Mouse (Mus musculus): ENCODE results near the gene Mpzl2. TPM values are rescaled to one million over a fixed set of nuclear protein-coding genes. Genes with fewer than 3 reads are reported as not detected.
"Not testable (repeated sequence)": the region's sequence is repeated elsewhere in the genome, so short reads cannot be mapped to it uniquely, and the experiment has no call there.

Gene Mpzl2
- polyA plus RNA-seq, 1 experiment: not detected

DNA sequence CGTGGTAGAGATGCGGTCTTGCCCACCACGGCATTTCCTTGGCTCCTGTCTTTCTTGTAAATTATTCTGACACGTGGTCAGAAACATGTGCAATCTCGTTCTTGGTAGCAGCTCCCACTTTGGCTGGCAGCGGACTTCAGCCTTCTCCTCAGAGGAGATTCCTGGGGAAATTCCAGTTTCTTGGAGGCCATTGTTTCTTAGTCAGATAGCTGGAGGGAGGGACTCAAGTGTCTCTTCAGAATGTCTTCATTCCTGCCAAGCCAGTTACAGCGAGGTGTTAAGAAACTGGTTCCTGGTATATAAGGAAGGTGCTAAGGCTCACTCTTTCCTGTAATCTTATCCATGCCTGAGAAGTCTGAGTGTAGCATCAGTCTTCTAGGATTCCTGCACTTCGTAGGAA, 12.2 kb upstream of the Mpzl2 start:
- H3K4me3 ChIP-seq (replicated peaks): no peak overlapping the region
- H3K9me3 ChIP-seq: no peaks in the 10 kb centered on the region
- no peaks in the 10 kb centered on the region for H3K4me1 ChIP-seq
- H3K27me3 ChIP-seq (replicated peaks): peaks cover 77% of the 10 kb centered on the region
- TF ChIP-seq FLI1 (IDR thresholded peaks at IDR 0.05; ENCODE audit: low read length): no peak
- H3K36me3 ChIP-seq (replicated peaks; ENCODE audit: low read length): no peaks in the 10 kb centered on the region

DNA sequence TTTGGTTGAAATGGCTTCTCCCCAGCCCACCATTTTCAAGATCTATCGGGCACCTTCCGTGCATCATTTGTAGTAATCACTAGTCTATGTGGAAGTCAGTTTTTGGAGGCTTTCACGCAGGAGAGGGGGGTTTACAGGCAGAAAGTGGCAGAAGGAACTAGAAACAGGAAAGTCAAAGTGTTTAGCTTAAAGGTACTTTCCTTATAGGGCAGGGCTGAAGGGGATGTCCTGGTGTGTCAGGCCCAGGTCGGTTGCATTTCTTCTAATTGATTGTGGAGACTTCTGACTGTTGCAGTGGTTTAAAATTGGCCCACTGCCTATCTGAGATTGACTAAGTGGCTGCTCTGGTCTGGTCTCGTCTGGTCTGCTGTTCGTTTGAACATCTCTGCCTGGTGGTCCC, 9.3 kb upstream of the Mpzl2 start:
- peaks cover 83% of the 10 kb centered on the region for H3K27me3 ChIP-seq (replicated peaks)
- H3K4me3 ChIP-seq (replicated peaks): no peak overlapping the region
- H3K36me3 ChIP-seq (replicated peaks; ENCODE audit: low read length): no peaks in the 10 kb centered on the region
- H3K4me1 ChIP-seq: no peaks in the 10 kb centered on the region
- H3K9me3 ChIP-seq: no peaks in the 10 kb centered on the region
- TF ChIP-seq GATA1 (IDR thresholded peaks at IDR 0.05; ENCODE audit: borderline replicate concordance, low read length) (no peak), FLI1 (IDR thresholded peaks at IDR 0.05; ENCODE audit: low read length) (no peak)

DNA sequence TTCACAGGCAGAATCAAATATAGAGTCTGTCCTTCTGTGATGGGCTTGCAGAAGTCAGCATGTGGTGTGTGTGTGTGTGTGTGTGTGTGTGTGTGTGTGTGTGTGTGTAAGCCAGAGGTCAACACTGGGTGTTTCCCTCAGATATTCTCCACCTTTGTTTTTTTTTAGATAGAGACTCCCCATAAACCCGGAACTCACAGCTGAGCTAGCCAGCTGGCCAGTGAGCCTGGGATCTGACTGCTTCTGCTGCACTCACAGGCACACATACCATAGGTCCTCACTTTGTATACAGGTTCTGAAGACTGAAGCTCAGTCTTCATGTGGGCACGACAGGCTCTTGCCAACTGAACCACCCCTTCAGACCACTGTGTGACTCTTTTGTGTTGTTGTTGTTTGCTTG, 7.3 kb upstream of the Mpzl2 start:
- H3K27me3 ChIP-seq (replicated peaks): peaks cover 76% of the 10 kb centered on the region
- no peaks in the 10 kb centered on the region for H3K4me1 ChIP-seq
- H3K36me3 ChIP-seq (replicated peaks; ENCODE audit: low read length): no peaks in the 10 kb centered on the region
- H3K4me3 ChIP-seq (replicated peaks): no peak overlapping the region
- no peaks in the 10 kb centered on the region for H3K9me3 ChIP-seq
- TF ChIP-seq FLI1 (IDR thresholded peaks at IDR 0.05; ENCODE audit: low read length): no peak
- no peak for TF ChIP-seq GATA1 (IDR thresholded peaks at IDR 0.05; ENCODE audit: borderline replicate concordance, low read length)

DNA sequence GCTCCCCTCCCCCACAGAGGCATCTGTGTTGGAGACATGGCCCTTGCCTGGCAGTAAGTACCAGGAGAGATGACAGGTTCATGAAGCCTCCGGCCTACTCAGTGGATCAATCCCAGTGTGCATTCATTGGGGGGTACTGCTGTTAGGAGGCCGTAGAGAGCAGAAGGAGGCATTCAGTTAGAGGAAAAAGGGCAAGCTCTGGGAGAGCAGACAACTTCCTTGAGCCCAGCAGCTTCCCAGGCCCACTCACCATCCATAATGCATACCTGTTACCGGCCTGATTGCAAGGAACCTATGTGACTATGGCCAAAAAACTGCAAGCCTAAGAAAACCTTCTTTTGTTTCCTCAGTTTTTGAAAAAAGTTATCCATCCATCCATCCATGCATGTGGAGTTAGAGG, 5.1 kb upstream of the Mpzl2 start:
- Histone ChIP-seq H3K27me3 (replicated peaks) (peaks cover 73% of the 10 kb centered on the region), H3K9me3 (no peaks in the 10 kb centered on the region), H3K4me1 (no peaks in the 10 kb centered on the region), H3K36me3 (replicated peaks; ENCODE audit: low read length) (no peaks in the 10 kb centered on the region), H3K4me3 (replicated peaks) (no peak overlapping the region)
- TF ChIP-seq GATA1 (IDR thresholded peaks at IDR 0.05; ENCODE audit: borderline replicate concordance, low read length) (no peak), FLI1 (IDR thresholded peaks at IDR 0.05; ENCODE audit: low read length) (no peak)

DNA sequence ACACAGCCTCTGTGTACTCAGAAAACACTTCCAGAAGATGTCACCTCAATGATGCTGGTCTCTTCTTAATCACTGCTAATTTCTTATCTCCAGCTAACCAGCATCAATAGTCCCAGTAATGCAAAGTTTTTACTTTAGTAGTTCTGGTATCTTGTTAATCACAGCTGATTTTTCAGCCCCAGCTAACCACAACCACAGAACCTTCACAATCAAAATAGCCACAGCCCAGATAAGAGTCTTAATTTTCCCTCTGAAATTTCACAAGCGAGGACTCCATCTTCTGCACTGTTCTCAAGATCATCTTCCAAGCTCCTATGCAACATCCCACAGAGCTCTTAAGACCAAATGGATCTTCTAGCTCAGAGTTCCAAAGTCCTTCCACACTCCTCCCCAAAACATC, 1.8 kb upstream of the Mpzl2 start:
- peaks cover 13% of the 10 kb centered on the region for H3K4me1 ChIP-seq
- H3K27me3 ChIP-seq (replicated peaks): peaks cover 80% of the 10 kb centered on the region
- H3K9me3 ChIP-seq; H3K4me3 ChIP-seq (replicated peaks); H3K36me3 ChIP-seq (replicated peaks; ENCODE audit: low read length): not testable (repeated sequence)

DNA sequence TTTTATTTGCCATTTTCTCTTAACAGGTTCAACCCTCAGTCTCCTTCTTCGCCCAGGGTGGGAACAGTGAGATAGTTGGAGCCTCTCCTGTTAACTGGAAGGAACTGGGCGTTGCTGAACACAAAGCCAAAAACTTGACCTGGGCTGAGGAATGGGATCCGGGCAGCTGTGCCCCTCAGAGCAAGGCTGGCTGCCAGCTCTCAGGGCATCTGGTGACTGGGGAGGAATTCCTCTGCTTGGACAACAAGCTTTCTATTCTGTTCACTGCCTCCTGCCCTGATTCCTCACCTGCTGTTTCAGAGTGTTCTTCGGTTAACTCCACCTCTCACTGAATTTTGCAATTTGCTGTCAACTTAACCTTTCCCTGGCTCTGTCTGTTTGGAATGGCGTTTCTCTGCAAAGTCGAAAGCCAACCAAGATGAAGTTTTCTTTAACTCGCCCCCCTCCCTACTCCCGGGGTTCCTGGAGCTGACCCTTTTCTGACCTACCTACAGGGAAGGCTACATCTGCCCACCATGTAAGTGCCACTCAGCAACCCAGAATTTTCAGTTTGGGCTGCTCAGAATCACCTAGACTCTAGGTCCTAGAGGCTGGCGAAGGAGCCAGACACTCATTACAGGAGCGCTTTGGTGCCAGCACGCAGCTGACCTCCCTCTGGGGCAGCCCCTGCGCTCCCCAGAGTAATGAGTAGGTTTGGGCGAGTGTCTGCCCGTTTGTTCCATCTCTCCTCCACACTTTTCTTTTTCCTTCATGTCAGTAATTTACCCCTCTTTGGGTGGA, 657 bp downstream of the Mpzl2 start:
- no peak overlapping the region for H3K4me3 ChIP-seq (replicated peaks)

DNA sequence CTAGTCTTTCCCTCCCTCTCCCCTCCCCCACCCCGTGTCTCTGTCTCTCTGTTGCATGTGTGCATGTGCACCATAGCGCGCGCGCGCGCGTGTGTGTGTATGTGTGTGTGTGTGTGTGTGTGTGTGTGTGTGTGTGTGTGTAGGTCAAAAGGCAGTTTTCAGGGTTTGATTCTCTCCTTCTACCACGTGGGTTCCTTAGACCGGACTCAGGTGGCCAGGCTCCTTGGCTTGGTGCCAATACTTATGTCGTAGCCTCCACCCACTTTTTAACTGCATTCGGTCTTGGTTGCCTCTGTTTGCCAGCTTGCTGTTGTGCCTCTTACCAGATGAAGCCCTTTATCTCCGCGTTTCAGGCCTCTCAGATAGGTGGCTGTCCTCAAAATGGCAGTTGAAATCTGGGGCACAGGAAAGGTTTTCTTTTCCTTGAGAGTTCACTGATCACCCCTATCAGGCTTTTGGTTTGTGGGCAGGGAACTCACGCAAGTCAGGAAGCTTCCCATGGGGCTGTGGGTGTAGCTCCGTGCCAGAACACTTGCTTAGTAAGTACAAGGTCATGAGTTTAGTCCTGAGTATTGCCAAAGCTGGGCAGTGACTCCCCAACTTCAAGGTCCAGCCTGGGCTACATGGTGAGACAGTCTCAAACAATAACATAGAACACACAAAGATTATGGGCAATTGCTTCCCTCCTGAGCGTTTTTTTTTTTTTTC, 1.7 kb downstream of the Mpzl2 start:
- no peaks in the 10 kb centered on the region for H3K9me3 ChIP-seq
- peaks cover 81% of the 10 kb centered on the region for H3K27me3 ChIP-seq (replicated peaks)
- no peaks in the 10 kb centered on the region for H3K36me3 ChIP-seq (replicated peaks; ENCODE audit: low read length)
- peak overlapping the region; percentile 3 for H3K4me3 ChIP-seq (replicated peaks)
- TF ChIP-seq FLI1 (IDR thresholded peaks at IDR 0.05; ENCODE audit: low read length): no peak
- no peak for TF ChIP-seq GATA1 (IDR thresholded peaks at IDR 0.05; ENCODE audit: borderline replicate concordance, low read length)
- H3K4me1 ChIP-seq: peaks cover 17% of the 10 kb centered on the region

More for the DNA sequence above, 657 bp downstream of the Mpzl2 start:
- Histone ChIP-seq H3K4me1 (peaks cover 17% of the 10 kb centered on the region), H3K9me3 (no peaks in the 10 kb centered on the region), H3K36me3 (replicated peaks; ENCODE audit: low read length) (no peaks in the 10 kb centered on the region), H3K27me3 (replicated peaks) (peaks cover 88% of the 10 kb centered on the region)
- TF ChIP-seq FLI1 (IDR thresholded peaks at IDR 0.05; ENCODE audit: low read length): no peak
- no peak for TF ChIP-seq GATA1 (IDR thresholded peaks at IDR 0.05; ENCODE audit: borderline replicate concordance, low read length)

DNA sequence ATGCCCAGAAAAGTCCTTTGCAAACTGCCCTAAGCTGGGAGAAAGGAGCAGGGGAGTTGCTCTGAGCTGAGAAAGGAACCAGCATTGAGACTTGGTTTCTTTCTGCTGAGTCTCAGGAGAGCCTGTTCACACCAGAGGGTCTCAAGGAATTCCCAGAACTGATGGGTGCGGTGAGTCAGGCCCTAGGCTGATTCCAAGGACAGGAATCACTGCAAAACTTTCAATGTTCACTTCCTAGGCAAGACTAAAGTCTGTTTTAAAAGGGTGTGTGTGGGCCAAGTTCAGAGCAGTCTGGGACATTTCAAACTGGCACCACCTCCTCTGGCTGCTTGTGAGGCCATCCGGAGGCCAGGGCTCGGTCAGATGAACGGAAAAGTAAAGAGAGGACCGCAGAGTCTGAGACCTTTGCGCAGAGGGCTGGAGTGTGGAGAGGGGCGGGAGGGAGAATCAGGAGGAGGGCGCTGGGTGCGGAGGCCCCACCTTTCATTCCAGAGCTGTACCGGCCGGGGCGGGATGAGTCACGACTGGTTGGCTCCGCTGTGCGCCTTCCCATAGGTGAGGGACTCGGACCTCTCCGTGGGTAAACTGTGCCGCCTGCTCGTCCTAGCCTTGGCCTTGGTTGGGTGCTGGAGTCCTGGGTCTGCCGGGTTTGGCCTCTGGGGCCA, 2.6 kb downstream of the Mpzl2 start:
- H3K9me3 ChIP-seq: no peaks in the 10 kb centered on the region
- peaks cover 17% of the 10 kb centered on the region for H3K4me1 ChIP-seq
- peaks cover 83% of the 10 kb centered on the region for H3K27me3 ChIP-seq (replicated peaks)
- no peak overlapping the region for H3K4me3 ChIP-seq (replicated peaks)
- H3K36me3 ChIP-seq (replicated peaks; ENCODE audit: low read length): no peaks in the 10 kb centered on the region
- TF ChIP-seq GATA1 (IDR thresholded peaks at IDR 0.05; ENCODE audit: borderline replicate concordance, low read length) (no peak), FLI1 (IDR thresholded peaks at IDR 0.05; ENCODE audit: low read length) (no peak)

DNA sequence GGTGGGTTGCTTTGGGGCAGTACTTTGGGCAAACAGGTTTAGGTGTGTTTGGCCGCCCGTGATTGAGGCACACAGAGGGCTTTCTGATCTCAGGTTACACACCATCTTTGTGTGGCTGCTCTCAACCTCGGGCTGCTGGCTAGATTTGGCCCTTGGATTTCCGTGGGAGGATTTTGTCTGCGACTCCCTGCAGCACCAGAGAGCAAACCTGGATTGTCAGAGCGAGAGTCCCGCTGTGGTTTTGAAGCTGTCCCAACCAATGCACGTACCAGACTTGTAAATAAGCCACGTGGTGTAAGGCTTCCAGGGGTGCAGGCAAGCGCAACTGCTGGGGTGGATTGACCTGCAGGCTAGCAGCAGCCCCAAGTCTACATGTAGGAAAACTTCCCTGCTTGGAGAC, 3.3 kb downstream of the Mpzl2 start:
- Histone ChIP-seq H3K4me3 (replicated peaks) (no peak overlapping the region), H3K27me3 (replicated peaks) (peaks cover 81% of the 10 kb centered on the region), H3K4me1 (peaks cover 17% of the 10 kb centered on the region)

DNA sequence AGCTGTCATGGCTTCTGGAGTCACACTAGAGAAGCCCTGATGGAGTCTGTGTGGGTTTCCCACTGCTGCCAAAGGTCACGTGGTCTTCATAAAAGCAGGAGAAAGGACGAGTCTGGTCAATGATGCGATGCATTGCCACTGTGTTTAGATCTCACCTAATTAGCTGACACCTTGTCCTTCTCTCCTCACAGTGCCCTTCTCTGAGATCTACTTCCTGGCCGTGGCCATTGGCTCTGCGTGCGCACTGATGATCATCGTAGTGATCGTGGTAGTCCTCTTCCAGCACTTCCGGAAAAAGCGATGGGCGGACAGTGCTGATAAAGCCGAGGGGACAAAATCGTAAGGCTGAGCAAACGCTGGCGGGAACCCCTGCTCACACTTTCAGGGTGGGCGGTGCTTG, 7.4 kb downstream of the Mpzl2 start:
- H3K4me1 ChIP-seq: peaks cover 11% of the 10 kb centered on the region
- peak overlapping the region; percentile 9 for H3K4me3 ChIP-seq (replicated peaks)
- H3K27me3 ChIP-seq (replicated peaks): peaks cover 51% of the 10 kb centered on the region
- no peak for TF ChIP-seq GATA1 (IDR thresholded peaks at IDR 0.05; ENCODE audit: borderline replicate concordance, low read length)
- TF ChIP-seq FLI1 (IDR thresholded peaks at IDR 0.05; ENCODE audit: low read length): no peak
- H3K9me3 ChIP-seq: no peaks in the 10 kb centered on the region
- H3K36me3 ChIP-seq (replicated peaks; ENCODE audit: low read length): no peaks in the 10 kb centered on the region

More for the DNA sequence above, 3.3 kb downstream of the Mpzl2 start:
- H3K9me3 ChIP-seq: no peaks in the 10 kb centered on the region
- TF ChIP-seq FLI1 (IDR thresholded peaks at IDR 0.05; ENCODE audit: low read length): no peak
- no peak for TF ChIP-seq GATA1 (IDR thresholded peaks at IDR 0.05; ENCODE audit: borderline replicate concordance, low read length)
- H3K36me3 ChIP-seq (replicated peaks; ENCODE audit: low read length): no peaks in the 10 kb centered on the region
